Mouse (Mus musculus) embryo, embryonic 10 days (tissue): ENCODE results near the gene Ndufa10.
"Not testable (repeated sequence)": the region's sequence is repeated elsewhere in the genome, so short reads cannot be mapped to it uniquely, and the experiment has no call there.

ENCODE experiments used
- DNase-seq: peaks from one replicate; pipeline ENCODE4 v3.0.0-alpha.2; 2015; ENCODE audit warnings: low spot score

Ndufa10 gene

DNA sequence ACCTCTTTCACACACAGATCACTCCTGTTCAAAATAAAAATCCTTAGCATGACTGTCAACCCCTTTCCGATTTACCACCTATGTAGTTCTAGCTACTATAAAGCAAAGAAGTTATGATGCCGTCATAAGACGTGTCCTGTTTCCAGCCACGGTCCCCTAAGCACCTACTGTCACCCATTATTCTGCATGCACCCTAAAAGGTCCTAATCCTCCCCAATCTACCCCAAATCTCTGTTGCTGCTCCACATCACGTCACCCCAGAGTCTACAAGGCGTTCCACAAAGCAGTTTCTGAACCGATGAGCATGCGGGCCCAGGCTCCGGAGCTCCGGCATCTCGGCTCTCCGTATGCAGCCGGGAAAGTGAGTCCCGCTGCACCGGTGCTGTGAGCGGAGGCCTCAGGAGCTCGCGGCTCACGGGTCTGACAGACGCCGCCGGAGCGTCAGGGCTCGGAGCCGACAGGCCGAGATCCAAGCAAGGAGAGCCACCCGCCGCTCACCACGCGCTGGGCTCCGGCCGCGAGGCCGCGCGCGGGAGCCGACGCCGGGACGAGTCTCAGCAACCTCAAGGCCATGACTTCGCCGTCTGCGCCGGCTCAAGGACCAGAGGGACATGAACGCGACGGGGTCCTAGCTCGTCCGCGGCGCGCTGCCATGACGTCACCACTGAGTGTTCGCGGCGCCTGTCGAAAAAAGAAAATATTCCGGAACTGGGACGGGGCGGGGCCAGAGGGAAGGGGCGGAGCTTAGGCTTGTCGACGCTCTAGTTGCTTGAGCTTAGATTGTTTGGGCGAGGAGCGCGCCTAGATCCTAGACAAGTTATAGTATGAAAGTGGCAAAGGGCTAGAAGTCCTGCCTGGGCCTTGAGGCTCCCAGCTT is at the start of gene Ndufa10:
Ndufa10 (minus strand) TSS at position 696 of the 877 bp plus-strand sequence.
- DNase-seq = peak; percentile 95

DNA sequence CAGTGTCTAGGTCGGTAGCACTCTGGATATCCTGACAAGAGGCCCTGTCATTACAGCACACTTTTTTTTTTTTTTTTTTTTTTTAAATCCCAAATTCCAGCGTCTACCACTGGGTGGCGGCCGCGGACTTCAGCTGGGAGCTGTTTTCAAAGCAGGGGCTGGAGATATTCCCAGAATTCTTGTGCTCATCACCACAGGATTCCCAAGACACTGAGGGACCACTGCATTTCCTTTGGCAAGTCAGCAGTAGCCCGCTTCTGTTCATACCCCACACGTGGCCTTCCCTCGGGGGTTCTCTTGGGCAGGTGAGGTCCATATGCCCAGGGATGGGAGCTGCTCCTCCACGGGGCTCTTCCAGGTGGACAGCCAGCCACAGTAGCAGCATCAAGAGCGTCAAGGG is 47.7 kb upstream of the Ndufa10 start:
- peak; percentile 54 for DNase-seq

DNA sequence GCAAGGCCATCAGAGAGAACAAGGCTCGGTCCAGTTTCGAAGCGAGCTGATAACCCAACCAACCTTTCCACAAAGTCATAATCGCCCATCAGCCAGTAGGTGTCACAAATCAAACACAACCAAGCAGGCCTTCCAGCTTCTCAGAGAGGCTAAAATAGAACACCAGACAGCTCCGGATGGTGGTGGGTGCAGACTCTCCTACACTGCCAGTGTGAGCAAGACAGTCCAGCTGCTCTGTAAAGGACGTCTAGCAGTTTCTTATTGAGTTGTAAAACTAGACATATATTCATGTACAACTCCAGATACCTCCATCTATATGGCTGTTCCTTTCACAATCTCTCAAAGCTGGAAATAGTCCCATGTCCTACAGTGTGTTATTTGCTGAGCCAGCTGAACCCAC is 45.4 kb upstream of the Ndufa10 start:
- no peak for DNase-seq

DNA sequence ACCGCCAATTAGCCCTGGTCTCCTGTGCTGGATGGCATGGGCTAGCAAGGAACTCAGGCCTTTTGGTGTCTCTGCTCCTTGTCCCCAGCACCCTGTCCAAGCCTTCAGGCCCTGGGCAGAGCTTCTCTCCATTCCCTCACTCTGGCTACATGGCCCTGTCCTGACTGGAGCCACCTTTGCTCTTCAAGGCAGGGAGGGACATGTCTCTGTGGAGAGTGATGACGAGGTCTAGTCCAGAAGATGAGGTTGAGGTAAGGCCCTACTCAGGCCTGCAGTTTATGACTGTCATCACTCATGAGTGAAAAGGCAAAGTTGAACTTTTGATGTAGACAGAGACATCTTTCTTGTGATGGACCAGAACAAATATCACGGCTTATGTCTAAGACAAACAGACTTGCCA is 44.9 kb upstream of the Ndufa10 start, which contains the start of gene Olfr1414:
Olfr1414 (minus strand) TSS at position 101 of the 400 bp plus-strand sequence.
- DNase-seq = no peak

DNA sequence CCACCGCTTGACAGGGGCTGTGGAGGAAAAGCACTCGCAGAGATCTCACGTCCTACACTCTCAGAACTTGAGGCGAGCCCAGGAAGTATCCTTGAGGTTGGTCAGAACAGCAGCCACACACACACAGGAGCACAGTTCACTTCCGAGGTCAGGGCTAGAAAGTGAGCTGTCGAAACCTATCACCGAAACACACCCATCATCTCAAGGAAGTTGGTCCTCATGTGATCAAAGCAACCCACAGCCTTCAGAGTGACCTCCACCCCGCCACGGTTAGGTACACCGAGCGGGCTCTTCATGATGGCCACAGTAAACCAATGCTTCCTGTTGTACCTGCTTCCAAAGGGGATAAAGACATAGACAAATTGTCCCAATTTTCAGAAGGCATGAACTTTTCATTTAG is 41.7 kb upstream of the Ndufa10 start:
- no peak for DNase-seq

DNA sequence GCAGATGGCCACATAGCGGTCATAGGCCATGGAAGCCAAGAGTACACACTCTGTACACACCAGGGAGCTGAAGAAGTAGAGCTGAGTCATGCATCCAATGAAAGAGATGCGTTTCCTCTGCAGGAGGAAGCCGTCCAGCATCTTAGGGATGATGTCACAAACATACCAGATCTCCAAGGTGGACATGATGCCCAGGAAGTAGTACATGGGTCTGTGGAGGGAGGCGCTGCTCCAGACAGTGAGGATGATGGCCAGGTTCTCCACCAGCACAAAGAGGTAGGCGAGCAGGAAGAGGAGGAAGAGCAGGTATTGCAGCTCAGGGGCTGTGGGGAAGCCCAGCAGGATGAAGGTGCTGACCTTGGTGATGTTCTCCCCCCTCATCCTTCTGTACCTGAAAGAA is 38.0 kb upstream of the Ndufa10 start:
- DNase-seq = not testable (repeated sequence)

DNA sequence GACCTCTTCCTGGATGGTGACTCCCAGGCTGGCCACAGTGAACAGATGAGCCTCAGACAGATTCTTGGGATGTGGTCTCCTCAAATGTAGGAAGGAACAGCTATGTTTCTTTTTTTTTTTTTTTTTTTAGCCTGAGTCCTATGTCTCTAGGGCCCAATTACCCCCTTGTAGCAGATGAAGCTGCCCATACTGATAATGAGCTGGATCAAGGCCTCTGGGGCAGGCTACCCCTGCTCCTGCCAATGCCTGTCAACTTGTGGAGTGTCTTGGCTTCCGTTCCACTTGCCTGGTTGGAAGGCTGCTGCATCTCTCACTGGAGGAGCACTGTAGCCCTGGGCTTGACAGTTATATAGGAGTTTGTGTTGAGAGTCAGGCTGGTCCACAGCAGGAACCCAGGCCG is 22.3 kb upstream of the Ndufa10 start, which contains the start of gene Olfr1415:
Olfr1415 (minus strand) TSS at position 101 of the 400 bp plus-strand sequence.
- DNase-seq = no peak

DNA sequence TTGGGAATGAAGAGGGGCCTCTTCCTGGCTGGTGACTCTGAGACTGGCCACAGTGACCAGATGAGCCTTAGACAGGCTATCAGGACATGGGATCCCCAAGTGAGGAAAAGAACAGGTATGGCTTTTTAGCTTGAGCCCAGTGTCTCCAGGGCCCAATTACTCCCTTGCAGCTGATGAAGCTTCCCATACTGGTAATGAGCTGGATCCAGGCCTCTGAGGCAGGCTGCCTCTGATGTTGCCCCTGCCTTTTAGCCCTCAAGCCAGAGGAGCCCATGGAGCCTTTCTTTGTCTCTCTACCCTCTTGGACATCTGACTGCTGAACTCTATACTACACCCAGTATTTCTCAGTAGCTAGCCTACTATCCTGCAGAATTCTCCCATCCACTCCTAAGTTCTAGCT is 11.4 kb upstream of the Ndufa10 start, which contains the start of gene Olfr1416:
Olfr1416 (minus strand) TSS at position 101 of the 400 bp plus-strand sequence.
- DNase-seq = no peak

DNA sequence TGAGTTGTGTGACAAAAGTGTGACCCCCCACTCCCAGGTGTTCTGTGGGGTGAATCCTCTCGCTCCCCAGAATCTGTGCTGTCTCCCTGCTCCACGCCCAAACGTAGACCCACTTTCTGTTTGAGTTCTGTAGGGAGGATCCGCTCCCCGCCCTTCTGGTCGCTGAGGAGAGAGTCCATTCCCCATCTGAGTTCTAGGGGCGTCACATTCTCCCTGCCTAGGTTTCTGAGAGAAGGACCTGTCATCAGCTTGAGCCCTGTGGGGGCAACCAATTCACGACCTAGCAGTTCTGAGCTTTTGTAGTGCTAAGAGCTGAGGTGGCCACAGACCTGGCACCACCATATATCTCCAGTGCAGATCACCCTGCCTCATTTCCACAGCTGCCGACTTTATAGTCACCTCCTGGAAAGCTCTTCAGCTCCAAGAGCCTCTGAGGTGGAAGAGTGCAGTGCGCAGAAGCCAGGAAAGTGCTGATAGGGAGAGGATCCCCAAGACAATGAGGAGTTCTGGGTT is 462 bp upstream of the Ndufa10 start:
- peak; percentile 10 for DNase-seq

DNA sequence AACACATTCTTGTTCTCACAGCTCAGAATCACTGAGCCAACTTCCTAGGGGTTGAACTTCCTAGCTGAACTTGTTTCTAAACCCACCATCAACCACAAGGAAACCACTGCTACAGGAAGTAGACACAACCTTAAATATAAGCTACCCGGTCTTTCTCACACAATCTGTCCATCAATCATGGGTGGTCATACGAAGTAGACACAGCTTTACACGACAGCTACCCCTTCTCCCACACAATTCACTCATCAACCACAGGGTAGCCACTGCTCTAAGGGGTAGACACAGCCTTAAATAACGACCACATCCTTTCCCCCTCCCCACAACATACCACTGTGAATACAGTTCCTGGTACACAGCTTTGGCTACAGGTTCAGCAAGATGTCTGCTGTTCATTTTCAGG is 4.8 kb downstream of the Ndufa10 start:
- no peak for DNase-seq

DNA sequence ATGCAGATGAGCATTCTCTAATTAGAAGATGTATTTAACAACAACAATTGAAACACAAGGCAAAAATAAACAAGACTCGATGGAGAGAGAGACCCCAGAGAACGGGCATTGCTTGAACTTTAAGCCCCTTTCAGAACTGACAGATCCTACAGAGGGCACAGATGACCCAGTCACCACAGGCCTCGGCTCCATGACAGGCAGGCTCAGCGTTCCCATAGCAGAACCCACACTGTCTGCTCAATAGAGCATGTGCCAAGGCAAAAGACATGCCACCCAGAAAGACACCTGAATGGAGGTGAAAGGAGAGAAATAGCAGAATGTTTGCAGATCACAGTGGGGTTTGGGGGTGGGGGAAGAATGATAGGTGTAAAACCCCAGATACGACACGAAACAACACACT is 15.2 kb downstream of the Ndufa10 start:
- DNase-seq = no peak

DNA sequence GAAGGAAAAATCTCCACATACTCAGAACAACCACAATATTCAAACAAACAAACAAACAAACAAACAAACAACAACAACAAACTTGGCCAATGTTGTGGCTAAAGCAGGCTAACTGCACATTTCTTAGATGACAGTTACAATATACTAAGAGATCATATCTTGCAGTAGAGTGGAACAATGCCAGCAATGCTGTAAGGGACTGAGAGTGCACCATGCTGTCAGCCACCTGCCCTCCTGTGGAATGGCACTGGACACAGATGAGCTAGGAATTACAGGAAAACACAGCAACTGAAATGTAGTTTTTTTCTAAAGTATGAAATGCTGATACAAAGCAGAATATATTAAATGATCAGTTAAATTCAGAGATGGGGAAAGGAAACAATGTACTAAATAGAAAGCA is 15.9 kb downstream of the Ndufa10 start:
- no peak for DNase-seq

DNA sequence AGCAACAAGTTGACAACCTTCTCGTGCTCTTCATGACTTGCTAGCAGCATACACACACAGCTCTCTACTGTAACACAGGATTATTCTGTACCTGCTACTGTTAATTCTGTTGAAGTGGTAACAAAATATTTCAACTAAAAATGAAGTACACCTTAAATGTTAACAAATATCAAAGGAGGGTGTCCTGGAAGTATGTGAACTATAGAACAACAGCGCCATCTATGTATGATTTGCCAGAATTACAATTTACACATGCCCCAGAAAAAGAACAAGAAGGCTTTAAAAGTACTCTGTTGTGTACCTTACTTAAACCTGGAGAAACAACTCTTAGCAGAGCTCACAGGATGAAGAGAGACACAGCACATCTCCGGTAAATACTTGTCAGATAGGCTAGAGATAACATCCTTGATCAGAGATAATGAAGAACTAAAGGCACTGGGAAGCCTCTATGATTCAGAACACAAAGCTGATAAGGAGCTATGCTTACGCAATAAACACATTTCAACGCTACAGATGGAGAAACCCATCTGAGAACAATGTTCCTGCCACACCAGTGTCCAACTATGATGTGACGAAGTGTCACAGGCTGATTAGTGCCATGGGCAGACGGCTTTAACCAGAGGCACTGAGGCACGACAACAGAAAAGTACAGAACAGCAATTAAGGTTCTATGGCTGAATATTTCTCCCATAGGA is 19.8 kb downstream of the Ndufa10 start:
- peak; percentile 47 for DNase-seq

DNA sequence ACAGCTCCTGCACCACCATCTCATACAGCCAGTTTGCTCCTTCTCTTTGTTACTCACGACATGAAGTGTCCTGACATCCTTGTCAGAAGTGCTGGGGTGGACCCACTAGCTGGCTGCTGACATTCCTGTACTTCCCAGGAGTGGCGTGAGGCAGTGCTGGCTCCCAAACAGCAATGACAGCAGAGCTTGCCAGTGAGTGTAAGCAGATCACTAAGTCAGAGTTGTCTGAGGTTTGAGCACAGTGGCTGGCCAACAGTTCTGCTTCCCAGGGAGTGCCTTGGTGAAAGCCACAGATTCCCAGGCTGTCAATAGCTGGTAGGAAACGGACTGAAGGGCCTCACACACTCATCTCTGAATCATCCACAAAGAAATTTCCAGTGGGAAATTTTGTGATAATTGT is 25.4 kb downstream of the Ndufa10 start:
- DNase-seq = no peak

DNA sequence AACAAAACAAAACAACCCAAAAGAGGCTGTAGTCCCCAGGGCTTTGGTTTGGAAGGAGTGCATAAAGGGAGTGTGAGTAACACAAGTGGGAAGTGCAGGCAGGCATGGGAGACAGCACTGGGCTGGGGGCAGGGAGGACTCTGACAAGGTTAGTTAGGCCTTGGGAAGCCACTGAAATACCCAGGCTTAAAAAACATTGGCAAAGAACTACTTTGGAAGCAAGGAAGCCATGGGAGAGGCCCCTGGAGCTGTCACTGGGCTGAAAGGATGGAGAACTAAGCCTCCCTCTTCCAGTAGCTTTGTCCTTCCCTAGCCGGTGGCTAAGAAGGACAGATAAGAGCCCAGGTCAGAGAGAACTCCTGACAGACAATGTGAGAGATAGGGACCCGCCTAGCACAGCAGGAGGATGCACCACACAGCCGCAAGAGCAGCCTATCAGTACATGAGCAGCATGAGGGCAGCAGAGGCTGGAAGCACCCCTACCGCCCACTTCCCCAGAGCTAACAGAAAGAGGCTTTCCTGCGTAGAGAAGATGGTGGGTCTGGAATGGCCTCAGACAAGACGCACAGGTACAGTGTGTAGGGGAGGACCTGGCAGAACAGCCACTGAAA is 32.1 kb downstream of the Ndufa10 start:
- no peak for DNase-seq

DNA sequence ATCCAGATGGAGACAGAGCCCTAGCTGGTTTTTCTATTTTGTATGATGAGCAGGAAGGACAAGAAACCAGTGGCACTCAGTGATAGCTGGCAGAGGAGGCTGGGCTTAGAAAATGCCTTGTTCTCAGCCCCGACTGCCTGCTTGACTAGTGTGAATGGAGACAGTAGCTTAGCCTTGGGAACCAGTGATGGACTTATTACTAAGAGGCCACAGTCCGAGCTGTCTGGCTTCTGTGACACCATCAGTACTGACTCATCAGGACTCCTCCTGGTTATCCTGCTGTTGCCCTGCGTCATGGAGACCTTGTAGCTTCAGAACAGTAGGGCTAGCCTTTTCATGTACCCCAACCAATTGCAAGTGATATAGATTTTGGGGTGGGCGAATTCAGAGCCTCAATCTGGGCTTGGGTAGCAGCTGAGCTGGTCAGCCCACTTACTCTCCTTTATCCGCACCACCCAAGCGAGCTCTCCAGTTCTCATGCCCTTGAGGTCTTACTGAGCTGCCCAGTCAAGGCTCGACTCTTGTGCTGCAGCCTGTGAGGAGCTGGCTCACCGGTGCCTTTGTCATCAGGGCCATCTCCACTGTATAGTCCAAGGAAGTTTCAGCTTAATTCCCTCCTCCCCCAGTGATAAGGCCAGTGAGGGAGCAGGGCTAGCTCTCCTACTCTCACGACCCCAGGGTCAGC is 33.5 kb downstream of the Ndufa10 start:
- no peak for DNase-seq

DNA sequence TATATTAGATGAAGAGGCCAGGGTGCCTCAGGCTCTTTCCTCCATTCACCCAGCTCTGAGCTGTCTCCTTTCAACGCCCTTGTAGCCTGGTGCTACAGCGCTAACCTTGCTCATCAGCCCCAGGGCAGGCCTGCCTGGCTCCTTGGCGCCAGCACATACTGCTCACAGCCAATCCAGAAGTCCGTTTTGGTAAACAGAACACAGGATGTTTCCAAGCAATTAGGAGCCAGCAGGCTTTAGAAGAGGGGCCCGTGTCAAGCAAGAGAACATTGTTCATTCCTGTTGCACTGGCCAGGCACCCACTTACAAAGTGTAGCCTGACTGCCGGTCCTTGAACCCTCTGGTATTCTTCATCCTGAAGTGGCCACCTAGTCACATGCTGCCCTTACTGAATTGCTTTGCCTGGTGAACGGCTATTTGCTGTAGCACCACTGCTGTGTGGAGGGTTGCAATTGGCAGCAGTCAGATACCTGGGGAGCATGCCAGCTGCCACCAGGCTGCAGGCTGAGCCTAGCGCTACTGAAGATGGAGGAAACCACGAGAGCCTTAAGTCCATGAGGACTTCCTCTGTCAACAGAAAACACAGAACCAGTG is 35.9 kb downstream of the Ndufa10 start:
- DNase-seq = peak; percentile 24

DNA sequence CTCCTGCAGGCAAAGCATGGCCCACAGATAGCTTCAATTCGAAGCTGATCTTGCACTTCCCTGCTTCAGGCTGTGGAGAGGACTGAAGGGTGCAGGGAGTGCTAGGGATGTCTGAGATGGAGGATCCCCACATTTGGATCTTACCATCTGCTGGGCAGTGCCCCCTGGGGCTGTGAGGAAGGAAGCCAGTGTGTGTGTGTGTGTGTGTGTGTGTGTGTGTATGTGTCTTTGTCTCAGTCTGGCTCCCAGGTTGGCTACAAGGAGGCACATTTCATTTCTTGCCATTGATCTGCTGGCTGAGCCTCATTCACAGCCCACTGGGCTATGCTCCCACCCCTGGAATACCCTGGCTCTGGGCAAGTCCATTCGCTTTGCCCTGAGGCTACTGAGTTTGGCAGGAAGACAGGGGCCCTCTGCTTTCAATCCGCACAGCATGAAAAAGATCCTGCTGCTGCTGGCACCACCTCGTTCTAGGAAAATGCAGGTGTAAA is 36.8 kb downstream of the Ndufa10 start:
- DNase-seq = no peak

DNA sequence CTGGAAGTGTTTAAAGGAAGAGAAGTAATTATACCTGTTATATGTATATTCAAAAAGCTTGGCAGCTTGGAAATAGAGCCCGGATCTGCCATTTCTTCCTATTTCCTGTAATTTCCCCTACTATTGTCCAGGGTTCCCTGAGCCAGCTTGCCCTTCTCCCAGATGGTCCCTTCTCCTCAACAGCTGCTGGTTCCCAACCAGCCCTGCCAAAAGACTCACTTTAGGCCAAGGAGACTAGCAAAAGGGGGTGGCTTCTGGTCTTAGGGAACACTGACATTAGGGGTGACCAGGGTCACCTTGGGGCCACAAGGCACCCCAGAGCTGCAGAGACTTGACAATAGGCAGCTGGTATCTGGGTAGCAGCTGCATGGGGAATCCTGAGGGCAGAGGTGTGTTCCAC is 38.7 kb downstream of the Ndufa10 start:
- DNase-seq = no peak

DNA sequence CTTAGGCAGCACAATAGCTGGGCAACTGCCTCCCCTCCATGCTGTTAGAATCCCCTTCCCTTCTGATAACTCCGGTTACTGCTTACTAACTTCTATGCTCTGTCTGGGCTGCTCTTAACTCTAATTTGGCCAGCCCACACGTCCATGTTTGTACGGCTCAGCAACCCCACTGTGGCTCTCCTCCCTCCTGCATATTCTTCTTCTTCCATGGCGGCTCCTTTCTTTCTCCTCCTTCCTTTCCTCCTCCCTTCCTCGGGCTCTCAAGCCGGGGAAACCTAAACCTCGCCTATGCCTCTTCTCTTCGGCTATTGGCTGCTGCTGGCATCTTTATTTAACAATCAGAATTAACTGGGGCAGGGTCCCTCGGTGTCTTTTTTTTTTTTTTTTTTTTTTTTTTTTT is 40.9 kb downstream of the Ndufa10 start:
- DNase-seq = no peak

DNA sequence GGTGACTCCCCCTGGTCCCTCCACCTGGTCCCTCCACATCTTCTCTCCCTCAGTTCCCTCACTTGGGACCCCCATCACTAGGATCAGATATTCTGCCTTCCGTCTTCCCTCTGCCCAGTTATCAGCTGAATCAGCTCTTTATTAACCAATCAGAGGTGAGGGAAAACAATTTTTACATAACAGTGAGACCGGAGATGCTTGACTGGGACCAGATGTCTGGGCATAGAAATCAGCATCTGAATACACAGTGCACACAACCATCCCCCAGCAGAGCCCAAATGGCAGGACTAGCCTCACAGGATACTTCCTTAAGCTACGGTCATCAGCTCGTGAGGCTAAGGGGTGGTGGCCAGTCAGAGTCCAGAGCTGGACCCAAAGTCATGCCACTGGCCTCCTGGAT is 41.6 kb downstream of the Ndufa10 start:
- DNase-seq = no peak
